Mouse (Mus musculus) G1E (cell line): ENCODE data around the gene Diexf.

Experiments used
- CTCF ChIP-seq: IDR thresholded peaks from 2 replicates; pipeline ENCODE4 v1.5.1; 2012; ENCODE audit warnings: low read depth, low read length, inconsistent platforms, mixed read lengths
- GATA1 ChIP-seq: IDR thresholded peaks from 2 replicates; pipeline ENCODE4 v1.6.1; 2012; ENCODE audit warnings: borderline replicate concordance, low read length, inconsistent platforms, mixed read lengths
- GATA2 ChIP-seq: IDR thresholded peaks from 2 replicates; pipeline ENCODE4 v1.6.1; 2012; ENCODE audit warnings: low read depth, low read length, inconsistent platforms, borderline replicate concordance
- POLR2AphosphoS5 ChIP-seq: IDR thresholded peaks from 2 replicates; pipeline ENCODE4 v1.6.1; 2012; ENCODE audit warnings: low read depth, low read length, inconsistent platforms; ENCODE audit not compliant: insufficient replicate concordance
- TAL1 ChIP-seq: conservative IDR thresholded peaks from 2 replicates; pipeline ENCODE4 v1.6.1; 2012; ENCODE audit warnings: low read depth, low read length, inconsistent platforms, mixed read lengths

DNA sequence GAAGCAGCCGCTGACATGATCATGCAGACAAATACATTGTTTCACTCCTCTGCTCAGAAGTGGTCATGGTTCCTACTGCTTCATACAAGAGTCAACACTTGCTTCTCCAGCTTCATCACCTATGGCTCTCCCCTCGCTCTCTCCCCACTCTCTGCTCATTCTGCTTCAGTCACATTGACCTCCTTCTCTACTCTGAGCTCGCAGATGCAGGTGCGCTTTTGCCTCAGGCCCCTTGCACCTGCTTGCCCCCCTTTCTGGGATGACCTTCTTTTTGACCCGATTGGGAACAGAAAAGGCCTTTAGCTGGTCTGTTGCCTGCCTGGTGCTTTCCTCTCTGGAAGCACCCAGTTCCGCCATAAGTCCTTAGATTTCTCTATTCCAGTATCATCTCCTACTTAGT is 14.4 kb upstream of the Diexf start:
- TF ChIP-seq CTCF (no peak), GATA2 (no peak), GATA1 (no peak), POLR2AphosphoS5 (no peak), TAL1 (no peak)
